Mouse (Mus musculus) liver, embryonic 16.5 days (tissue): ENCODE data around the gene Dpyd. TPM values are rescaled to one million over a fixed set of nuclear protein-coding genes. Genes with fewer than 3 reads are reported as not detected.

ENCODE experiments used
- ATAC-seq: fragments of 200-750 bp; cut with Nextera tagmentation; 2 replicates; pipeline ENCODE4 v1.8.0; 2017; ENCODE audit warnings: low read depth, mild to moderate bottlenecking, moderate number of reproducible peaks, moderate library complexity
- H3K27ac ChIP-seq: fragments of 300-500 bp; sonication (generic); 2 replicates; pipeline ENCODE4 v1.5.1; 2014; ENCODE audit warnings: mild to moderate bottlenecking, low read length
- H3K27me3 ChIP-seq: fragments of 300-500 bp; sonication (generic); 2 replicates; pipeline ENCODE4 v1.6.1; 2014; ENCODE audit warnings: low read depth, low read length, mixed read lengths; ENCODE audit not compliant: control insufficient read depth, insufficient read depth
- H3K36me3 ChIP-seq: fragments of 300-500 bp; sonication (generic); 2 replicates; pipeline ENCODE4 v1.6.1; 2014; ENCODE audit warnings: mild to moderate bottlenecking; ENCODE audit not compliant: control insufficient read depth, insufficient read depth
- H3K4me1 ChIP-seq: fragments of 300-500 bp; sonication (generic); 2 replicates; pipeline ENCODE4 v1.6.1; 2014; ENCODE audit warnings: low read depth, low read length, mixed read lengths; ENCODE audit not compliant: control insufficient read depth
- H3K4me2 ChIP-seq: fragments of 300-500 bp; sonication (generic); 2 replicates; pipeline ENCODE4 v1.6.1; 2014; ENCODE audit warnings: low read depth, low read length, mixed read lengths
- H3K4me3 ChIP-seq: fragments of 300-500 bp; sonication (generic); 2 replicates; pipeline ENCODE4 v1.5.1; 2014; ENCODE audit warnings: low read depth, mild to moderate bottlenecking, low read length
- H3K9ac ChIP-seq: fragments of 300-500 bp; sonication (generic); 2 replicates; pipeline ENCODE4 v1.6.1; 2014; ENCODE audit warnings: low read depth, low read length
- H3K9me3 ChIP-seq: fragments of 300-500 bp; sonication (generic); replicated peaks from 2 replicates; pipeline ENCODE4 v1.6.1; 2016; ENCODE audit warnings: low read length; ENCODE audit not compliant: control insufficient read depth
- WGBS: fragments of 180-500 bp; shearing (Covaris S2); extraction: QIAGEN DNeasy Blood & Tissue Kit; methylation state at CpG from one replicate; pipeline ENCODE4 v1.1.7; 2014; ENCODE audit not compliant: insufficient replicate concordance; 5-methylcytosine and 5-hydroxymethylcytosine counted together
- polyA plus RNA-seq: library from polyadenylated mRNA; unstranded; fragments of >200 nt; fragmentation: Nextera tagmentation; extraction: Ambion mirVana; gene quantifications from 2 replicates; pipeline ENCODE4 v1.2.1, GENCODE M21; 2015

Gene Dpyd
- polyA plus RNA-seq, 1 experiment from 2014 or later, result 10.4 TPM

DNA sequence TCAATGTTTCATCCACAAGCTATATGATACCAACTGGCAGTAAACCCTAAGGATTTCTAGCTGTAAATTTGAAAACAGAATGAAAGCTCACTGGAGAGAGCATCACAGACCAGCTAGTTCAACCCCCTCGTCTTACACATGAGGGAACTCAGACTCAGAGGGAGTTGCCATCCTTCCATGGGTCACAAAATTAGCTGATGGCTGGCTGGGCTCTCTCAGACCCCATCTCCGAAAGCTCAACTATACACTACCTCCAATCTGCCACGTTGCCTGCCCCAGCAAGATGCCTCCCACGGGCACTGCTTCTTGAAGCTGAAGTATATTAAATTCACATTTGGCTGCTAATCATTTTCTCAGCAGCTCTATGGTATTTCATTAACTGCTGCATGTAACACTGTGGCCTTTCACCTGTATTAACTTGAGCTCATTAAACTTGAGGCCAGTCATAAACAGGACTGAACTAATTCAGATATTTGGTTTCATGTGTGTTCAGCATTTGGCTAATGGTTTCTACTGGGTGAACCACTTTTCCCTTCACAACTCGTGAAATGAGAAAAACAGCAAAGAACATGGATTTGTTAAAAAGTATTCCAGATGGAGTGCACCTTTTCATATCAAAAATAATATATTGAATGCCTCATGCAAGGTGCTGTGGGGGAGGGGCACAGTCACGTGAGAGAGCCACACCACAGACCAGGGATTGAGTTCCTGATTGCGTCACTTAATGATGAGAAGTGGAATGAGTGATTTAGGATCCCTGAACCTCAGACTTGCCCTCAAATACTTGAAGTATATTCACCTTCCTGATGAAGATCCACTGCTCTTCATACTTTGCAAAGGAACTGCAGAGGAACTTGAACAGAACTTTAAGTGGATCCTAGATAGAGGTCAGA lies 841.2 kb downstream of the Dpyd start:
- ATAC-seq, result no peak
- Histone ChIP-seq H3K9ac (no peak overlapping the region), H3K4me2 (no peak overlapping the region), H3K27me3 (no peaks in the 10 kb centered on the region), H3K36me3 (no peaks in the 10 kb centered on the region), H3K27ac (no peak overlapping the region), H3K9me3 (no peaks in the 10 kb centered on the region), H3K4me1 (no peaks in the 10 kb centered on the region), H3K4me3 (no peak overlapping the region)
- 46% methylated on average over 7 of the region's 7 CpGs for WGBS

- H3K4me1 ChIP-seq, result no peaks in the 10 kb centered on the region
- no peak overlapping the region for H3K27ac ChIP-seq
- no peak overlapping the region for H3K9ac ChIP-seq
- no peak overlapping the region for H3K4me2 ChIP-seq
- ATAC-seq, result no peak
- H3K9me3 ChIP-seq, result no peaks in the 10 kb centered on the region
- H3K36me3 ChIP-seq, result no peaks in the 10 kb centered on the region
- H3K27me3 ChIP-seq, result no peaks in the 10 kb centered on the region
- no peak overlapping the region for H3K4me3 ChIP-seq
- 62% methylated on average over 9 of the region's 9 CpGs for WGBS
These were observed 857.3 kb downstream of the Dpyd start for GRCm38 (mm10) chr3:119419087-119419709.

- H3K4me1 ChIP-seq, result no peaks in the 10 kb centered on the region
These were observed 857.8 kb downstream of the Dpyd start for GRCm38 (mm10) chr3:119419745-119420144.

DNA sequence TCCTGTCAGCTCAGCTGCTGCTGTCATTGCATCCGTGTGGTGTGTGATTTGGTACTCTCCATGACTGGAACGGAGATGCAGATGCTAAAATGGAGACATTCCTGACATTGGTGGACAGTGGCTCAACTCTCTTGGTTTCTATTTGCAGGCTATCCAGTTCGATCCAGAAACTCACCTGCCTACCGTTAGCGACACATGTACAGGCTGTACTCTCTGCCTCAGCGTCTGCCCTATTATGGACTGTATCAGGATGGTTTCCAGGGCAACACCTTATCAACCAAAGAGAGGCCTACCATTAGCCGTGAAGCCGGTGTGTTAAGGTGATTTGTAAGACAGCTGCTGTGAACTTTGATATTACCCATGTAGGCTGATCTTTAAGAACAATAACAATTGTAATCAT lies 869.4 kb downstream of the Dpyd start:
- no peaks in the 10 kb centered on the region for H3K9me3 ChIP-seq
- no peak overlapping the region for H3K27ac ChIP-seq
- no peaks in the 10 kb centered on the region for H3K27me3 ChIP-seq
- WGBS, result 68% methylated on average over 8 of the region's 8 CpGs
- no peak overlapping the region for H3K4me2 ChIP-seq
- H3K4me3 ChIP-seq, result no peak overlapping the region
- H3K36me3 ChIP-seq, result no peaks in the 10 kb centered on the region
- H3K4me1 ChIP-seq, result no peaks in the 10 kb centered on the region
- no peak for ATAC-seq
- H3K9ac ChIP-seq, result no peak overlapping the region

More at GRCm38 (mm10) chr3:119419745-119420144, 857.8 kb downstream of the Dpyd start:
- Histone ChIP-seq H3K27ac (no peak overlapping the region), H3K9me3 (no peaks in the 10 kb centered on the region), H3K27me3 (no peaks in the 10 kb centered on the region), H3K4me3 (no peak overlapping the region), H3K9ac (no peak overlapping the region), H3K36me3 (no peaks in the 10 kb centered on the region), H3K4me2 (no peak overlapping the region)
- no peak for ATAC-seq
- WGBS, result 56% methylated on average over 2 of the region's 2 CpGs

DNA sequence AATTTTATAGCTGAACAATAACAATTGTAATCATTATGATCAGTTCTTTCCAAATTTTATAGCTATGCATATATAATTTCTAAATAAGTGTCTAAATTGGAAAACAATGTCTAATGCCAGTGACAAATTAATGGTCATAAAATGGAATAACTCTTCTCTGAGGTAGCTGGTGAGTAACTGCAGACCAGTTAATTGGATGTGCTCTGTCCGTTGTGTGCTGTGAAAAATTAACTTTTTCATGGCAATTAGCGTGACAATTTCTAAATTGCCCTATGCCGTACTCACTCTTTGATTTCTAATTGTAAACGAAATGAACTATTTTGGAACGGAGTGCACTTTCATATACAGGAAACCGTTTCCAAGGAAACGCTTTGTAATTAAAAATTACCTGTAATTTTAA lies 869.8 kb downstream of the Dpyd start:
- 70% methylated on average over 7 of the region's 7 CpGs for WGBS
- no peaks in the 10 kb centered on the region for H3K4me1 ChIP-seq
- ATAC-seq, result no peak
- no peak overlapping the region for H3K4me2 ChIP-seq
- H3K27me3 ChIP-seq, result no peaks in the 10 kb centered on the region
- no peak overlapping the region for H3K4me3 ChIP-seq
- no peaks in the 10 kb centered on the region for H3K9me3 ChIP-seq
- no peak overlapping the region for H3K9ac ChIP-seq
- no peaks in the 10 kb centered on the region for H3K36me3 ChIP-seq
- no peak overlapping the region for H3K27ac ChIP-seq

GRCm38 (mm10) chr3:119447559-119447958 lies 885.6 kb downstream of the Dpyd start:
- 64% methylated on average over 2 of the region's 2 CpGs for WGBS
- no peaks in the 10 kb centered on the region for H3K36me3 ChIP-seq
- H3K27me3 ChIP-seq, result no peaks in the 10 kb centered on the region
- ATAC-seq, result no peak
- no peaks in the 10 kb centered on the region for H3K9me3 ChIP-seq
- no peak overlapping the region for H3K4me3 ChIP-seq
- no peak overlapping the region for H3K9ac ChIP-seq
- H3K4me1 ChIP-seq, result no peaks in the 10 kb centered on the region
- H3K4me2 ChIP-seq, result no peak overlapping the region
- no peak overlapping the region for H3K27ac ChIP-seq

DNA sequence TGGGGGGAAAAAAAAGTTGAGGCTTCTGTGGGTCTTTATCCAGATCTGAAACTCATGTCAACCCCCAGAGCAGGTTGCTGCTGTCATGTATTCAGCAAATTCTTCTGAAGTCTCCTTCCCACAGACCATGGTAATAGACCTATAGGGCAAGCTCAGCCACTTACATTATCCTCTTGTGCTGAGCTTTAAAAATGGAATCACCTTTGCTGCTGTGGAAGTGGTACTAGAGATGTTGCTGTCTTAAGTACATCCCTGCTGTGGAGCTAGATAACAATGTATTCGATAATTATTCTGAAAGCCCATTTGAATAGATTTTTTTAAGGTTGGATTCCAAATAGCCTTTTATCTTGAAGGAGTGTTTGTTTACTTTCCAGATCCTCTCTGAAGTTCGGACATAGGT lies 902.1 kb downstream of the Dpyd start:
- no peaks in the 10 kb centered on the region for H3K9me3 ChIP-seq
- H3K4me1 ChIP-seq, result no peaks in the 10 kb centered on the region
- H3K36me3 ChIP-seq, result no peaks in the 10 kb centered on the region
- H3K4me2 ChIP-seq, result no peak overlapping the region
- ATAC-seq, result no peak
- H3K9ac ChIP-seq, result no peak overlapping the region
- no peak overlapping the region for H3K4me3 ChIP-seq
- 44% methylated on average over 2 of the region's 2 CpGs for WGBS
- no peak overlapping the region for H3K27ac ChIP-seq
- no peaks in the 10 kb centered on the region for H3K27me3 ChIP-seq

GRCm38 (mm10) chr3:119464479-119464878 lies 902.5 kb downstream of the Dpyd start:
- H3K36me3 ChIP-seq, result no peaks in the 10 kb centered on the region
- no peak for ATAC-seq
- no peak overlapping the region for H3K4me2 ChIP-seq
- no peaks in the 10 kb centered on the region for H3K4me1 ChIP-seq
- H3K27ac ChIP-seq, result no peak overlapping the region
- H3K27me3 ChIP-seq, result no peaks in the 10 kb centered on the region
- no peaks in the 10 kb centered on the region for H3K9me3 ChIP-seq
- no peak overlapping the region for H3K4me3 ChIP-seq
- H3K9ac ChIP-seq, result no peak overlapping the region
- WGBS, result 45% methylated on average over 1 of the region's 1 CpGs

DNA sequence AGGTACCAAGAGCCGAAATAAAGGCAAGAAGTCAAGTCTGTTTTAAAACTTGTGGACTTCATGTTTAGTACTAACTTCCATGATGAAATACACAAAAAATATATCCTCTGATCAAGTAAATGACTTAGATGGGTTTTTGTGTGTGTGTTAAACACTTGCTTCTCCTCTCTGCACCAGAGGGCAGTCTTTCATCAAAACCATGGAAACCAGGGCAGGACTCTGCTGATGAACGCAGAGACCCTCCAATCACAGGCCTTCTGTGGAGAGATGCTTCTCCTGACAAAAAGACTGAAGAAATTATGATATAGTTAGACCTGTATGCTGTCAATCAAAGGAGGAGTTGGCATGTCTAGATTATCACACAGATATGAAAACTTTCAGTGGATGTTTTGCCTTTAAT lies 905.8 kb downstream of the Dpyd start:
- no peak overlapping the region for H3K4me3 ChIP-seq
- 65% methylated on average over 2 of the region's 2 CpGs for WGBS

More for the DNA sequence above, 905.8 kb downstream of the Dpyd start:
- H3K36me3 ChIP-seq, result no peaks in the 10 kb centered on the region
- no peaks in the 10 kb centered on the region for H3K27me3 ChIP-seq
- no peaks in the 10 kb centered on the region for H3K9me3 ChIP-seq
- no peak overlapping the region for H3K27ac ChIP-seq
- H3K9ac ChIP-seq, result no peak overlapping the region
- no peaks in the 10 kb centered on the region for H3K4me1 ChIP-seq
- no peak for ATAC-seq
- no peak overlapping the region for H3K4me2 ChIP-seq
